Mouse (Mus musculus) neural tube, embryonic 14.5 days (tissue): ENCODE measurements at regions not wholly inside any gene's neighbourhood (a gene's known extent, or its start where the extent isn't known, plus 50 kb on each side); places are given as distances from the start of the nearest gene placed in this dataset.

Experiments
- ATAC-seq: fragments of 200-750 bp; cut with Nextera tagmentation; 2 replicates; pipeline ENCODE4 v1.8.0; 2017; ENCODE audit warnings: low read depth, mild to moderate bottlenecking, moderate TSS enrichment, moderate library complexity
- H3K27ac ChIP-seq: fragments of 300-500 bp; sonication (generic); 2 replicates; pipeline ENCODE4 v1.5.1; 2014; ENCODE audit warnings: low read depth, mild to moderate bottlenecking, control low read depth, low read length, moderate library complexity, mixed read lengths
- H3K27me3 ChIP-seq: fragments of 300-500 bp; sonication (generic); 2 replicates; pipeline ENCODE4 v1.6.1; 2014; ENCODE audit warnings: low read length; ENCODE audit not compliant: control insufficient read depth, insufficient read depth
- H3K36me3 ChIP-seq: fragments of 300-500 bp; sonication (generic); 2 replicates; pipeline ENCODE4 v1.6.1; 2014; ENCODE audit warnings: low read length, mixed read lengths; ENCODE audit not compliant: control insufficient read depth, insufficient read depth
- H3K4me1 ChIP-seq: fragments of 300-500 bp; sonication (generic); 2 replicates; pipeline ENCODE4 v1.6.1; 2014; ENCODE audit warnings: low read length; ENCODE audit not compliant: control insufficient read depth, insufficient read depth
- H3K4me2 ChIP-seq: fragments of 300-500 bp; sonication (generic); 2 replicates; pipeline ENCODE4 v1.6.1; 2014; ENCODE audit warnings: mild to moderate bottlenecking, low read depth, low read length, control low read depth
- H3K4me3 ChIP-seq: fragments of 300-500 bp; sonication (generic); 2 replicates; pipeline ENCODE4 v1.5.1; 2014; ENCODE audit warnings: low read depth, low read length, control low read depth, mixed read lengths
- H3K9ac ChIP-seq: fragments of 300-500 bp; sonication (generic); replicated peaks from 2 replicates; pipeline ENCODE4 v1.6.1; 2014; ENCODE audit warnings: low read depth, mild to moderate bottlenecking, control low read depth, low read length, mixed read lengths
- H3K9me3 ChIP-seq: fragments of 300-500 bp; sonication (generic); 2 replicates; pipeline ENCODE4 v1.6.1; 2016; ENCODE audit warnings: low read length; ENCODE audit not compliant: control insufficient read depth
- WGBS: fragments of 180-500 bp; shearing (Covaris S2); extraction: QIAGEN DNeasy Blood & Tissue Kit; methylation state at CpG from one replicate; pipeline ENCODE4 v1.1.7; 2014; 5-methylcytosine and 5-hydroxymethylcytosine counted together

DNA sequence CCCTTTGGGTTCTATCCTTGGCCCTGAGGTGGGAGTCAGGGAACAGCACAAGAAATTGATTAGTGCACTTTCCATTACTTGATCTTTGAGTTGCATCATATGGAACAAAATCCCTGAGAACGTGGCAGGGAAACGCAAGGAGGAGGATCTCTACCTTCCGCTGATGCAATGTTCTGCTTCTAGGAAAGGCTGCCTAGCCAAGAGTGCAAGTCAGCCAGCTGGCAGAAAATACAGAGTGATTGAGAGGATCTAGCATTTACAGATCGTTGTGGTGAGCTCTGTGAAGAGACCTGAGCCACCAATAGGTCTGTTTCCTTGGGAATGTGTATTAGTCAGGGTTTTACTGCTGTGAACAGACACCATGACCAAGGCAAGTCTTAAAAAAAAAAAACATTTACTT lies 108.8 kb downstream of the Zfp330 start:
- 89% methylated on average over 4 of the region's 4 CpGs for WGBS
- H3K36me3 ChIP-seq = no peaks in the 10 kb centered on the region

GRCm38 (mm10) chr8:82640502-82640901 lies 133.5 kb downstream of the Zfp330 start:
- Histone ChIP-seq H3K4me3 (no peak overlapping the region), H3K4me2 (no peak overlapping the region), H3K36me3 (no peaks in the 10 kb centered on the region), H3K4me1 (no peaks in the 10 kb centered on the region), H3K27ac (no peak overlapping the region), H3K9me3 (no peaks in the 10 kb centered on the region), H3K27me3 (no peaks in the 10 kb centered on the region), H3K9ac (no peak overlapping the region)
- 81% methylated on average over 1 of the region's 1 CpGs for WGBS
- ATAC-seq = no peak

More for the DNA sequence above, 108.8 kb downstream of the Zfp330 start:
- Histone ChIP-seq H3K4me3 (no peak overlapping the region), H3K27me3 (no peaks in the 10 kb centered on the region), H3K4me1 (no peaks in the 10 kb centered on the region), H3K9me3 (no peaks in the 10 kb centered on the region), H3K9ac (no peak overlapping the region), H3K27ac (no peak overlapping the region), H3K4me2 (no peak overlapping the region)
- ATAC-seq = no peak

GRCm38 (mm10) chr8:82630486-82630885 lies 143.5 kb downstream of the Zfp330 start:
- H3K4me2 ChIP-seq = no peak overlapping the region

DNA sequence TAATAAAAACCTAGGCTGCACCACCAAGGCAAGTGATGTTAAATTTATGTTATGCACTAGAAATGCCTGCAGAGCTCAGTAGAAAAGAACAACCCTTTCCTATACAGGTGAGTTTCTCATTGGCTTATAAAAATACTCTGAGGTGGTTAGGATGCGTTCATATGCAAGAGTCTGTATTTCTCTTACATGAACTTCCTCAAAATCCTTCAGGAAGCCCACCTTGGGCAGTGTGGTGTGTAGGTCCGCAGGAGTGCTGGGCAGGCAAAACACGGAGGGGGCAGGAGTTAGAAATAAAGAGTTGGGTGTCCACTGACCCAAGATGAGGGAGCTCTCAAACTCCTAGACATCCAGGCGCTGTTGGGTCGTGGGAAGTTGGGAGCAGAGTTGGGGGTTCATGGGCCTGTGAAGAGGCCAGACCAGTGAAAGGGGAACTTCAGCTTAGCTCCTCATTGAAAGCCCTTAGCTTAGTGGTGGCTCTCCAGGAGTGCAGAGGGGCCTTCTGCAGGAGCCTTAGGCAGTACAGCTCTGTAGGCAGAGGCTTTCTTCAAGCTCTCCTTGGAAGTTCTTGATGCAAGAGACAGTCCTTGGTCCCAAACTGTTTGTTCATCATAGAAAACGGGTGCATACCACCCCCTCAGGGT lies 150.0 kb downstream of the Zfp330 start:
- H3K4me2 ChIP-seq = no peak overlapping the region
- H3K4me3 ChIP-seq = no peak overlapping the region
- no peak overlapping the region for H3K27ac ChIP-seq
- no peaks in the 10 kb centered on the region for H3K27me3 ChIP-seq
- ATAC-seq = no peak
- no peaks in the 10 kb centered on the region for H3K9me3 ChIP-seq
- no peaks in the 10 kb centered on the region for H3K4me1 ChIP-seq
- WGBS = 93% methylated on average over 6 of the region's 6 CpGs
- no peak overlapping the region for H3K9ac ChIP-seq
- no peaks in the 10 kb centered on the region for H3K36me3 ChIP-seq

More at GRCm38 (mm10) chr8:82630486-82630885, 143.5 kb downstream of the Zfp330 start:
- no peaks in the 10 kb centered on the region for H3K4me1 ChIP-seq
- H3K4me3 ChIP-seq = no peak overlapping the region
- no peaks in the 10 kb centered on the region for H3K9me3 ChIP-seq
- no peak overlapping the region for H3K27ac ChIP-seq
- 83% methylated on average over 2 of the region's 2 CpGs for WGBS
- no peaks in the 10 kb centered on the region for H3K36me3 ChIP-seq
- ATAC-seq = no peak
- H3K9ac ChIP-seq = no peak overlapping the region
- no peaks in the 10 kb centered on the region for H3K27me3 ChIP-seq

DNA sequence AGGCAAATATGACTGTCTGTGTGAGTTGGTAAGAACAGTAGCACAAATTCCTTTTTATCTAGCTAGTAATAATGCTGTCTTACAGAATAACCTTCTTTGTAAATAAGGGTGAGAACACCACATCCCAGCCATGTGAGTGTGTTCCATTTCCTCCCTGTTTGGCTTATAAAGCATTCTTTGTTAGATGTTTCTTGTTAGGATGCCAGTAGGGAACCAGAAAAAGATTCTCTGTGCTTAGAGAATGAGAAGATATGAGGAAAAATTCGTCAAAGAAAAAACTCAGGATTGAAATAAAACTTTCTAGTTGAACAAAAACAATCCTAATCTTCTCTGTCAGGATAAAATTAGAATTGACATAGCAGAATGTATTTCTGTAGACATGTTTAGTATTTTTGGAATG lies 155.3 kb downstream of the Zfp330 start:
- Histone ChIP-seq H3K4me3 (no peak overlapping the region), H3K4me2 (no peak overlapping the region), H3K9ac (no peak overlapping the region), H3K36me3 (no peaks in the 10 kb centered on the region), H3K4me1 (no peaks in the 10 kb centered on the region), H3K9me3 (no peaks in the 10 kb centered on the region), H3K27ac (no peak overlapping the region), H3K27me3 (no peaks in the 10 kb centered on the region)
- no peak for ATAC-seq
- WGBS = 53% methylated on average over 1 of the region's 1 CpGs

- 56% methylated on average over 3 of the region's 3 CpGs for WGBS
Measured at GRCm38 (mm10) chr8:82601556-82601955, 172.4 kb downstream of the Zfp330 start.

GRCm38 (mm10) chr8:82573434-82573833 lies 170.4 kb upstream of the Il15 start:
- H3K4me3 ChIP-seq = no peak overlapping the region
- H3K4me2 ChIP-seq = no peak overlapping the region
- H3K36me3 ChIP-seq = no peaks in the 10 kb centered on the region
- no peaks in the 10 kb centered on the region for H3K4me1 ChIP-seq
- no peak overlapping the region for H3K9ac ChIP-seq
- H3K9me3 ChIP-seq = no peaks in the 10 kb centered on the region
- ATAC-seq = no peak
- 100% methylated on average over 1 of the region's 1 CpGs for WGBS
- H3K27me3 ChIP-seq = no peaks in the 10 kb centered on the region
- H3K27ac ChIP-seq = no peak overlapping the region

More at GRCm38 (mm10) chr8:82601556-82601955, 172.4 kb downstream of the Zfp330 start:
- Histone ChIP-seq H3K4me2 (no peak overlapping the region), H3K27me3 (no peaks in the 10 kb centered on the region), H3K9ac (no peak overlapping the region), H3K36me3 (no peaks in the 10 kb centered on the region), H3K9me3 (no peaks in the 10 kb centered on the region), H3K4me1 (no peaks in the 10 kb centered on the region), H3K4me3 (no peak overlapping the region), H3K27ac (no peak overlapping the region)
- no peak for ATAC-seq

DNA sequence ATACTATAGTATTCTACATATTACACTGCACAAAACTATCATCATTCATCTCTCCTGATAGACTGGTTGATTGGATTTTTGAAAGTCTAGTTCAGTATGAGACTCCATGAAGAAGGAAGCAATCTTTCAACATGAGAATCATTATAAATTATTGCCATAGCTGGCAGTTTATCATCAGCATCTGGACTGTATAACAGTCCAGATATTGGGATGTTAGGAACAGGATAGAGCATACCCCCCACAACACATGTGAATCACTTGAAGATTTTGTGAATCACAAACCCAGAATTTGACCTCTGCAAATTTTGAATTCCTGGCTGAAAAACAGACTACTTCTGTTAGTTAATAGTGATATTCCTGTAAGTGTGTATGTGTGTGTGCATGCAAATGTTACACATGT lies 135.1 kb upstream of the Il15 start:
- Histone ChIP-seq H3K4me2 (no peak overlapping the region), H3K27ac (no peak overlapping the region), H3K36me3 (no peaks in the 10 kb centered on the region), H3K4me1 (no peaks in the 10 kb centered on the region), H3K27me3 (no peaks in the 10 kb centered on the region), H3K4me3 (no peak overlapping the region), H3K9ac (no peak overlapping the region), H3K9me3 (no peaks in the 10 kb centered on the region)
- ATAC-seq = no peak

GRCm38 (mm10) chr8:82529153-82529552 lies 126.1 kb upstream of the Il15 start:
- Histone ChIP-seq H3K36me3 (no peaks in the 10 kb centered on the region), H3K4me2 (no peak overlapping the region), H3K9ac (no peak overlapping the region), H3K4me1 (no peaks in the 10 kb centered on the region), H3K9me3 (no peaks in the 10 kb centered on the region), H3K27ac (no peak overlapping the region), H3K27me3 (no peaks in the 10 kb centered on the region), H3K4me3 (no peak overlapping the region)
- ATAC-seq = no peak
- WGBS = 91% methylated on average over 3 of the region's 3 CpGs
